Mouse (Mus musculus) heart, embryonic 12.5 days (tissue): ENCODE measurements around the gene Ston1. TPM values are rescaled to one million over a fixed set of nuclear protein-coding genes. Genes with fewer than 3 reads are reported as not detected.

Experiments
- ATAC-seq: fragments of 200-750 bp; cut with Nextera tagmentation; 2 replicates; pipeline ENCODE4 v1.8.0; 2017; ENCODE audit warnings: moderate TSS enrichment, moderate library complexity; ENCODE audit not compliant: insufficient number of reproducible peaks, low FRiP score
- H3K27ac ChIP-seq: fragments of 300-500 bp; sonication (generic); 2 replicates; pipeline ENCODE4 v1.5.1; 2016; ENCODE audit warnings: mild to moderate bottlenecking, moderate library complexity; ENCODE audit not compliant: poor library complexity, severe bottlenecking
- H3K27me3 ChIP-seq: fragments of 300-500 bp; sonication (generic); replicated peaks from 2 replicates; pipeline ENCODE4 v1.6.1; 2016; ENCODE audit warnings: mild to moderate bottlenecking, moderate library complexity
- H3K36me3 ChIP-seq: fragments of 300-500 bp; sonication (generic); 2 replicates; pipeline ENCODE4 v1.6.1; 2016; ENCODE audit warnings: mild to moderate bottlenecking, moderate library complexity
- H3K4me1 ChIP-seq: fragments of 300-500 bp; sonication (generic); replicated peaks from 2 replicates; pipeline ENCODE4 v1.6.1; 2016; ENCODE audit warnings: mild to moderate bottlenecking
- H3K4me2 ChIP-seq: fragments of 300-500 bp; sonication (generic); 2 replicates; pipeline ENCODE4 v1.6.1; 2016; ENCODE audit warnings: mild to moderate bottlenecking, moderate library complexity
- H3K4me3 ChIP-seq: fragments of 300-500 bp; sonication (generic); 2 replicates; pipeline ENCODE4 v1.5.1; 2016; ENCODE audit warnings: mild to moderate bottlenecking
- H3K9ac ChIP-seq: fragments of 300-500 bp; sonication (generic); 2 replicates; pipeline ENCODE4 v1.6.1; 2016; ENCODE audit warnings: mild to moderate bottlenecking, moderate library complexity
- H3K9me3 ChIP-seq: fragments of 300-500 bp; sonication (generic); replicated peaks from 2 replicates; pipeline ENCODE4 v1.6.1; 2016; ENCODE audit warnings: mild to moderate bottlenecking, moderate library complexity
- WGBS: fragments of 180-500 bp; shearing (Covaris S2); methylation state at CpG from one replicate; pipeline ENCODE4 v1.1.7; 2016; 5-methylcytosine and 5-hydroxymethylcytosine counted together
- polyA plus RNA-seq: library from polyadenylated mRNA; unstranded; fragments of >200 nt; fragmentation: Nextera tagmentation; extraction: Ambion mirVana; gene quantifications from 2 replicates; pipeline ENCODE4 v1.2.1, GENCODE M21; 2016

Ston1 gene
- polyA plus RNA-seq, 1 experiment from 2014 or later: 5.4 TPM

GRCm38 (mm10) chr17:88563611-88564010 is 33.9 kb upstream of the Ston1 start:
- Histone ChIP-seq H3K4me3 (no peak overlapping the region), H3K27me3 (no peaks in the 10 kb centered on the region), H3K4me1 (no peaks in the 10 kb centered on the region), H3K4me2 (no peak overlapping the region), H3K9me3 (no peaks in the 10 kb centered on the region), H3K36me3 (peaks cover 53% of the 10 kb centered on the region), H3K9ac (no peak overlapping the region), H3K27ac (no peak overlapping the region)
- no peak for ATAC-seq
- 76% methylated on average over 3 of the region's 3 CpGs for WGBS

- Histone ChIP-seq H3K9me3 (no peaks in the 10 kb centered on the region), H3K27ac (no peak overlapping the region), H3K9ac (no peak overlapping the region), H3K36me3 (peaks cover 81% of the 10 kb centered on the region), H3K4me2 (no peak overlapping the region), H3K27me3 (no peaks in the 10 kb centered on the region), H3K4me1 (no peaks in the 10 kb centered on the region), H3K4me3 (no peak overlapping the region)
- 85% methylated on average over 10 of the region's 10 CpGs for WGBS
- no peak for ATAC-seq
Measured at GRCm38 (mm10) chr17:88569807-88570540, 27.5 kb upstream of the Ston1 start.

DNA sequence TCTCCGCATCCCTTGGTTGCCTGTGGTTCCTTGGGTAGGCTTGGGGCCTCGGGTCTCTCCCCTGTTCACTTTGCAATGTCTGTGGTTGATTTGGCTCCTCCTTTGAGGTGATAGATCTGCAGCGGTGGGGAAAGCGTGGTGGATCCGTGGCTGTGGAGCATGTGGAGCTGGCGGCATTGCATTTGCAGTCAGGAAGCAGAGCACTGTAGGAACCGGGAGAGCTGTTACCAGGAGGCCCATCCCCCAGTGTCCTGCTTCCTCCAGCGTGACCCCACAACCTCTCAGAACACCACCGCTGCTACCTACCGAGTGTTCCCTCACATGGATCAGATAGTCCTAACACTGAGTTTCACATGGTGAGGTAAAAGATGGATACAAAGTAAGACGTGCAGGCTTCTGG is 26.7 kb upstream of the Ston1 start:
- no peaks in the 10 kb centered on the region for H3K27me3 ChIP-seq
- H3K4me3 ChIP-seq: no peak overlapping the region
- H3K36me3 ChIP-seq: peaks cover 84% of the 10 kb centered on the region
- WGBS: 81% methylated on average over 11 of the region's 11 CpGs
- no peak for ATAC-seq
- no peak overlapping the region for H3K9ac ChIP-seq
- no peaks in the 10 kb centered on the region for H3K9me3 ChIP-seq
- H3K27ac ChIP-seq: no peak overlapping the region
- H3K4me1 ChIP-seq: no peaks in the 10 kb centered on the region
- no peak overlapping the region for H3K4me2 ChIP-seq

DNA sequence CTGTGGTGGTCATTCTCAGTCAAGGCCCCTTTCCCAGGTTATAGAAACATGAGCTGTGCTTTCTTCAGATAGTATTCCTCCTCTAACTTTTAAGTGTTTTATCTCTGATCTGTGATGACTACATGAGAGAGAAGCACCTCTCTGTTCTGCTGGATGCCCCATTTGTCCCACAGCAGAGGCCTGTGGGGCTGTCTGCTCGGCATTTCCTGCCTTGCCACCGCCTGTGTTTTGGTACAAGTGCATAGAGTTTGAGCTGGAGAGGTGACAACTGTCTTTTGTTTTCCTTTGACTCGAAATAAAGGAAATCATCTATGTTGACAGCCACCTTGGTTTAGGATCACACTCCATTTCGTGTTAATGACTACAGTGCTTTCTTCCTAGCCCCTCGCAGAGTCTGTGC is 22.7 kb upstream of the Ston1 start:
- Histone ChIP-seq H3K27me3 (no peaks in the 10 kb centered on the region), H3K9me3 (no peaks in the 10 kb centered on the region), H3K27ac (no peak overlapping the region), H3K4me1 (no peaks in the 10 kb centered on the region), H3K9ac (no peak overlapping the region), H3K36me3 (peaks cover 80% of the 10 kb centered on the region), H3K4me3 (no peak overlapping the region), H3K4me2 (no peak overlapping the region)
- ATAC-seq: no peak
- 53% methylated on average over 5 of the region's 5 CpGs for WGBS

DNA sequence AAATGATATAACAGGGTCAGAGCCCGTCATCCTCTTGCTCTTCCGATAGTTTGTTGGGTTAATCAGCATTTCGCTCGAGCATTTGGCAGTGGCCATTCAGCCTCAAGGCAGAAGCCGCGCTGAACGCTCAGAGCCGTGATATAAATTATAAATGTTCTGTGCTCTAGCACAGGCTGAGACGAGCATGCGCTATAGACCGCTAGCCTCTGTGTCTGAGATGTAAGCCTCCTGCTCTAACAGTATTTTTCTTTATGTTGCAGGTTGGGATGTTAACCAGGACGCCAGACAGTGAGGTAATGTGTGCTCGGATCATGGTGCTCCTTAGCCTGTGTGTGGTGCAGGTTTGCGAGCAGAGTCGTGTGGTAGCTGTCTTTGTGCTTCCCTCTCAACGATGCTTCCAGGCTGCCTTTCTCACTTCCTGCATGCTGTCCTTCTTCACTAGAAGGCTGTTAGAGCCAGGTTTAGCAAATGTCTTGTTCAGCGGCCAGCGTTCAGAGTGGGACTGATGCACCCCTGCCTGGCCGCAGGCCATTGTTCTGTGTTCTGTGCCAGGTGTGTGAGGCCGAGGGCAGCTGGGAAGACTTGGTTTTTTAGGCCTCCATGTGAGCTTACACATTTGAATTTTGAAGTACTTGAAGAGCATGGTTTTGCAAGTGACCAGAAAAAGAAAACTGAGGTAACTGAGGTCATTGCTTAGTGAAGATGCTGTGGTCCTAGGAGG is 18.8 kb upstream of the Ston1 start:
- Histone ChIP-seq H3K4me2 (no peak overlapping the region), H3K9ac (no peak overlapping the region), H3K4me1 (no peaks in the 10 kb centered on the region), H3K4me3 (no peak overlapping the region), H3K9me3 (no peaks in the 10 kb centered on the region), H3K27ac (no peak overlapping the region), H3K36me3 (peaks cover 72% of the 10 kb centered on the region), H3K27me3 (no peaks in the 10 kb centered on the region)
- 90% methylated on average over 20 of the region's 20 CpGs for WGBS
- ATAC-seq: no peak

GRCm38 (mm10) chr17:88580556-88580955 is 16.9 kb upstream of the Ston1 start:
- no peak overlapping the region for H3K4me2 ChIP-seq
- ATAC-seq: no peak
- no peaks in the 10 kb centered on the region for H3K27me3 ChIP-seq
- no peak overlapping the region for H3K4me3 ChIP-seq
- H3K4me1 ChIP-seq: no peaks in the 10 kb centered on the region
- 64% methylated on average over 6 of the region's 6 CpGs for WGBS
- H3K9me3 ChIP-seq: no peaks in the 10 kb centered on the region
- H3K9ac ChIP-seq: no peak overlapping the region
- no peak overlapping the region for H3K27ac ChIP-seq
- H3K36me3 ChIP-seq: peaks cover 78% of the 10 kb centered on the region

- Histone ChIP-seq H3K36me3 (peaks cover 79% of the 10 kb centered on the region), H3K9me3 (no peaks in the 10 kb centered on the region), H3K4me1 (no peaks in the 10 kb centered on the region), H3K4me2 (no peak overlapping the region), H3K4me3 (no peak overlapping the region), H3K9ac (no peak overlapping the region), H3K27ac (no peak overlapping the region), H3K27me3 (no peaks in the 10 kb centered on the region)
- ATAC-seq: no peak
- WGBS: 67% methylated on average over 6 of the region's 6 CpGs
Measured at GRCm38 (mm10) chr17:88581511-88582021, 15.9 kb upstream of the Ston1 start.

- H3K4me1 ChIP-seq: no peaks in the 10 kb centered on the region
- no peak for ATAC-seq
- H3K36me3 ChIP-seq: peaks cover 71% of the 10 kb centered on the region
- no peaks in the 10 kb centered on the region for H3K27me3 ChIP-seq
- H3K9me3 ChIP-seq: no peaks in the 10 kb centered on the region
- no peak overlapping the region for H3K4me3 ChIP-seq
- no peak overlapping the region for H3K27ac ChIP-seq
- no peak overlapping the region for H3K9ac ChIP-seq
- 85% methylated on average over 11 of the region's 11 CpGs for WGBS
- no peak overlapping the region for H3K4me2 ChIP-seq
Measured at GRCm38 (mm10) chr17:88582999-88583398, 14.5 kb upstream of the Ston1 start.

- no peak for ATAC-seq
- Histone ChIP-seq H3K27me3 (no peaks in the 10 kb centered on the region), H3K4me3 (no peak overlapping the region), H3K9ac (no peak overlapping the region), H3K9me3 (no peaks in the 10 kb centered on the region), H3K27ac (no peak overlapping the region), H3K4me1 (no peaks in the 10 kb centered on the region), H3K4me2 (no peak overlapping the region), H3K36me3 (peaks cover 68% of the 10 kb centered on the region)
- WGBS: 82% methylated on average over 8 of the region's 8 CpGs
Measured at GRCm38 (mm10) chr17:88583411-88583810, 14.1 kb upstream of the Ston1 start.

- Histone ChIP-seq H3K27ac (no peak overlapping the region), H3K9me3 (no peaks in the 10 kb centered on the region), H3K36me3 (peaks cover 63% of the 10 kb centered on the region), H3K4me3 (no peak overlapping the region), H3K4me2 (no peak overlapping the region), H3K27me3 (no peaks in the 10 kb centered on the region), H3K9ac (no peak overlapping the region), H3K4me1 (no peaks in the 10 kb centered on the region)
- ATAC-seq: no peak
- 74% methylated on average over 15 of the region's 15 CpGs for WGBS
Measured at GRCm38 (mm10) chr17:88587371-88587770, 10.1 kb upstream of the Ston1 start.

- H3K36me3 ChIP-seq: peaks cover 56% of the 10 kb centered on the region
- 89% methylated on average over 8 of the region's 8 CpGs for WGBS
- no peak overlapping the region for H3K4me2 ChIP-seq
Measured at GRCm38 (mm10) chr17:88588228-88588627, 9.3 kb upstream of the Ston1 start.

More at GRCm38 (mm10) chr17:88588228-88588627, 9.3 kb upstream of the Ston1 start:
- no peak overlapping the region for H3K4me3 ChIP-seq
- no peak overlapping the region for H3K27ac ChIP-seq
- H3K4me1 ChIP-seq: no peaks in the 10 kb centered on the region
- no peak for ATAC-seq
- H3K27me3 ChIP-seq: no peaks in the 10 kb centered on the region
- H3K9ac ChIP-seq: no peak overlapping the region
- H3K9me3 ChIP-seq: no peaks in the 10 kb centered on the region
